Mouse (Mus musculus) WW6 (cell line): ENCODE results near the gene Kcnma1.

ENCODE experiments used
- DNase-seq: peaks from one replicate; pipeline ENCODE4 v3.0.0-alpha.2; 2013; ENCODE audit warnings: low read depth, low spot score

The Kcnma1 gene

DNA sequence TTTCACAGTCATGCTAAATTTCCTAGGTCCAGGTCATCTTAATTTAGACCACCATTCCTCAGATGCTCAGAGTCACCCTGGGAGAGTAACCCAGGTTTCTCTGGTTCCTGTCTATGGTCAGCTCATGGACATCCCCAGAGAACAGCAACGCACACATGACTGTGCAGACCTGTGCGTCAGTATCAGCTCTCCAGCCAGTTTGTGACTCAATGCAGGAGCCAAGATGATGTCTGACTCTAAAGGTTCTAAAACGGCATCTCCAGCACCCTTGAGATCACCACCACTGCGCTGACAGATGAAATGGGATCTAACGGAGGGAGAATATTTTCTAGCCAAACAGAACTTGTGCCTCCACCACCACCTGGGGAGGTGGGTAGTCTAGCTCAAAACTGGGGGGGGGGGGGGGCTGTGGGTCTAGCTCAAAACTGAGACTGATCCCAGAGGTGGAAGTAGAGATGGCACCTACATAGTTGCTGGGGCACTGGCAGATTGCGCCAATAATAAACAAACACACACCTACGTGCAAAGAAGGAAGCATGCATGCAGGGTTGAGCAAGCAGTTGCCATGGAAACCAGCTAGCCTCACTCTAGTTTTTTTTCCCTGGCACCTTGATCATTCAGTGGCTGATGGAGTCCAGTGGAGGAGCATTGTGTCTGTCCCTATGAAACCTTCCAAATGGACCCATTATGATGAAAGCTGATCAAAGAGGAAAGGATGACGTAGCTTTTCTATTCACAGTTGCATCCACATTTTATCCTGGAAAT lies 231.3 kb downstream of the Kcnma1 start:
- no peak for DNase-seq

DNA sequence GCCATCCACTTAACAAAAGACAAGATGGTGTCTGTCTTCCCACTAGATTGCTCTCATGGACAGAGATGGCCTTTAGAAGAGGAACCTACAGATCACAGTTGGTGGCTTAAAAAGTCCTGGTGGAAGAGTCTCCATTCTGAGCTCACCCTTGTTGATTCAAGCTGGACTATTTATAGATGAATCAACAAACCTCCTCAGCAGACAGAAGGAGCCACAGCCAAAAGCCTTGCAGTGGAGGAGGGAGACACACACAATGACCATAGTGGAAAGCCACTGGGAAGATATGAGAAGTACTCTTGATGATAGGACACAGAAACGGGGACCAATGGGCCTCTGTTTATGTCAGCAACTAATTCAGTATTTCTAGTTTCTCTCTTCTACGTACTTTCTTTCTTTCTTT lies 239.7 kb downstream of the Kcnma1 start:
- DNase-seq, result no peak

DNA sequence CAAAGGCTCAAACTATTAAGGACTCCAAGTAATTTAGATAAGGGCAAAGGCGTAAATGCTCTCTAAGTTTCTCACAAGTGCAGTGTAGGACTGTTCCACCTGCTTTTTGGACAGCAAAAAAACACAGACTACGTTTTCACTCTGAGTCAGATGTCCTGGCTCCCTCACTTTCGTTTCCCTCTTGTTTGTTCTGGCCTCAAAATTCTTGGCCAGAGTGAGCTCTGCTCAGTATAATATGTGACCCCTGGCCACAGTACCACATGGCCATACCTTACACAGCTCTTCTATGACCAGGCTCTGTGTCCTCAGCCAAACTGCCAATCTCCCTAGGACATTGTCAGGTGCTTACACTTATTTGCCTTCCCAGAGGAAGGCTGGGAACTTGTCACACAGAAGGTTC lies 241.6 kb downstream of the Kcnma1 start:
- DNase-seq, result no peak

DNA sequence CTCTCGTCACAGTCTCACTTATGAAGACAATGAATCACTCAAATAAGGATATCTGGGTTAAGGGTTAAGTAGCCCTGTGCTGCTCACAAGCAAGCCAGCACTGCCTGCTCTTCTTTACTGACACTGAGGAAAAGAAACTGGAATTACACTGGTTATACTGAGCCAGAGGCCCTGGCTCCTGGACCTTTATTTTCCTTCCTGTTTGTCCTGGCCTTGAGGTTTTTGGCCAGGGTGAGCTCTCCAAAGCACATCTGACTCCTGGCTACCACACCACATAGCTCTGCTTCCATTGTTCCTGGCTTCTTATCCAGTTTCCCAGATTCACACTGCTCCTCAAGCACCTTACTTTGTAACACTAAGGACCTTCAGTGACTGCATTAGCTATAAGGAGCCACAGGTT lies 242.5 kb downstream of the Kcnma1 start:
- DNase-seq, result no peak

DNA sequence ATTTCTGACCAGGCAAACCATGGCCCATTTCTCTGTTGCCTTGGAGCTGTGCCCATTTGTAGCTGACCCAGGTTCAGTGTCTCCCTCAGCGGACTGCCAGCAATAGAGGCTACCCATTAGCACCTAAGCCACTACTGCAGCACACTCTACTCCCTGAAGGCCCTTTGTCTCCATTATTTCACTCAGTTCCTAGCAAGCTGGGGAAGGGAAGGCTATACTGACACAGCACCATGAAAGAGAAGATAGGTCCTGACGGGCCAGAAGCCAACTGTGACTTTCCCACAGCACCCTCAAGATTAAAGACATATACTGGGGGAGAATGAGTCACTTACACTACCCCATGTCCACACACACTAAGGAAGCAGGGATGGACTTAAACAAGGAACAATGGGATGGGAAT lies 251.8 kb downstream of the Kcnma1 start:
- no peak for DNase-seq

DNA sequence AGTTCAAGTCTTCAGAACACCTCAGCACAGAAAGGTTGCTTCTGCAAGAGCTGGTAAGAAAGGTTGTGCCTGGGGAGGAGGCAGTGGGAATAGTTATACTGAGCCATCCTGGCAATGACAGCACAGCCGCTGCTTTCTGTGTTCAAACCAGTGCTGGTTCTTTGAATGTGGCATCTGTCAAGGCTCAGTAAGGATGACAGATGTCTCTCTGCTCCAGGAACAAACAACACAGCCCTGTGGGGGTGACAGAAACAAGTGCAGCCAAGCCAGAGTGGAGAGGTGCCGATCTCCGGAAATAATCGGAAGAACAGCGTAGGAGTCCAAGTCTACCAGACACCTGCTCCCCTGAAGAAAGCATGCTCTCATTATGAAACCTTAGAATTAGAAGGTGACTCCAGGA lies 254.7 kb downstream of the Kcnma1 start:
- DNase-seq, result no peak

DNA sequence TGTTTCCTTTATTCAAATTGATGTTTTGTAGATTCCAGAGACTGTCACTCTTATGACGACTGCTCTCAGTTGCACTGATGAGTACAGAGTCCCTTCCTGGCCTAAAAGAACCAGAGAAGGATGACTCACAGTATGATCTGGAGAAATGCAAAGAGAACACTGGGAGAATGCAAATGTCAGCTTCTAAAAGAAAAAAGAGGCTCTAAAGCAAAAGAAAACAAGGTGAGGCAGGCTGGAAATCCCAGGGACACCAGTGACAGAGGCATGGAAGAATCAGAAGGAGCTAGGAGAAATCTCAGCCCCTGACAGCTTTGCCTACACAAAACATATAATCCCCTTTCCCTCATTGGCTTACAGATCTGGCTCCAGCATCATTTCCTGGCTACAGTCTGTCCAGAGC lies 255.9 kb downstream of the Kcnma1 start:
- no peak for DNase-seq

DNA sequence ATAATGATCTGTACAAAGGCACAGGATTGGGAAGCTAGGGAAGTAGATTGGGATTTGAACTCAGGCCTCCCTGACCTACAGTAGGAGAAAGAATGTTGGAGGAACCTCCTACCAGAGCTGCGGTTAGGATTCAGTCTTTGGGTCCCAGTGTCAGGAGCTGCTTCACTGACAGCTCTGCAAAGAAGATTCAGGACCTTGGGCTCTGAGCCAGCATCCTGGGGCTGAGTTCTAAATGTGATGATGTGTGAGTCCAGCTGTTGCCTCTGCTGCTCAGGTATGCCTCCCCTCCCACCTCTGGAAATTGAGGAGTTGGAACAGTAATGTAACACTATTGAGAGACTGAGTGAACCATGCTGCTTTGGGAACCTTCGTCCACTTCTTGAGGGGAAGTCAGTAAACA lies 266.3 kb downstream of the Kcnma1 start:
- DNase-seq, result no peak

DNA sequence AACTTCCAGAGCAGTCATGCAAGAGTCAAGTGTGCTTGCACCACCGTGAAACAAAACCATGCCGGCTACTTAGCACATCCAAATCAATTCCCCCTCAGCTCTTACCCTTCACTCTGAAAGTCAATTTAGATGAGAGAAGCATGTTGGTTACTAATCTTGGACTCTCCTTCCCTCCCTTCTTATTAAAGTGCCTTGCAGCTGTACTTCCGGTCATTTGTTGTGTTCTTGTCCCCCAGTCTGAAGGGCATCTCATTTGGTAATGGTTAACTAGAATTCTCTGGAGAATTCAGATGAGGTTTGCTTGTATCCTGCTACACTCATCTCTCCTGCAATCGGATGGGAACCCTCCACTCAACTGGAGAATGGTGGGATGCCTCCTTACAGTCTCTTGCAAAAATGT lies 267.3 kb downstream of the Kcnma1 start:
- no peak for DNase-seq

DNA sequence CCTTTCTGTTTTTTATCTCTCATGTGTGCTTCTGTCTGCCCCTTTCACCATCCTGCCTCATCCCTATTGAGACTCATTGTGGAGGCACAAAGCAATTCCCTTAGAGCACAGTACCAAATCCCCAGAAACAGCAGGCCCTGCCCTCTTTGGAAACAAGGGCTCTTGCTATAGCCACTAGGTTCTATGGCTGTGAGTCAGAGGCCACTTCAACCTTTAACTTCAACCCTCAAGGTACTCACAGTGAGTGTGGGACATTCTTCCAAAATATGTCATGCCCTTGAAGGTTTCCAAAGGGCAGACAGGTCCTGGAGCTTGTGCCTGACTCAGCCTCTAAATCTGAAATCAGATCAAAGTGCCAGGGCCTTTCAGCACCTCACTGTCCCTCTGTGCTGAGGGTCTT lies 272.8 kb downstream of the Kcnma1 start:
- DNase-seq, result no peak

DNA sequence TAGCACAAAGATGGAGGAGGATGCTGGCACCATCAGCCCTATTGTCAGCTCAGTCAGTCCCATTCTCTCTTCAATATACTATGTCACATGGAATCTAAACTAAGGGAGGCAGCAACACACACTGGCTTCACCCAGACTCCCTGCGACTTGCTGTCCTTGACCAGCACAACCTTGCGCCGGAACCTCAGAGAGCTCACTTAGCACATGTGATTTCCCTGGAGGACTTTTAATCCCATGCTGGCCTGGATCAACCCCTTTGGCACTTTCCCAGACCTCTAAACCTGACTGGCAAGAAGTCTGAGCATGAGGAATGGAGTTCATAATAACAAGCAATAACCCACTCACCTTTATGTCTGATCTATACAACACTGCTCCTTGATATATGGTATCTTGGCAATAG lies 280.1 kb downstream of the Kcnma1 start:
- DNase-seq, result no peak

DNA sequence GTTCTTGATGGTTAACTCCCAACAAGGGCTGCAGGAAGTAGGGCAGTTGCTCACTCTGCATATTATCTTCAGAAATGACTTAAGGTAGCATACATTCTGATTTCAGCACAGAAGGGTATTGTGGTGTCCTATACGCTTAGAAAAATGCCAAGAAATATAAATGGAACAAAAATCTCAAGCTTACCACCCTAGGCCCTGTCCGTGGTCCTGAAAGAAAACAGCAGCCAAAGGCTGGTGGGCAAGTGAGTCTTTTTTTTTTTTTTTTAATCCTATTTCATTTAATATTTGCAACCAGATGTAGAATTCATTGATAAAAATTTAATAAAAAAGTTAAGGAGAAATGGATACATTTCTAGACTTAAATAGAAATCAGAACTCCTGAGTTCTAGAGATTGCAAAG lies 284.9 kb downstream of the Kcnma1 start:
- no peak for DNase-seq

DNA sequence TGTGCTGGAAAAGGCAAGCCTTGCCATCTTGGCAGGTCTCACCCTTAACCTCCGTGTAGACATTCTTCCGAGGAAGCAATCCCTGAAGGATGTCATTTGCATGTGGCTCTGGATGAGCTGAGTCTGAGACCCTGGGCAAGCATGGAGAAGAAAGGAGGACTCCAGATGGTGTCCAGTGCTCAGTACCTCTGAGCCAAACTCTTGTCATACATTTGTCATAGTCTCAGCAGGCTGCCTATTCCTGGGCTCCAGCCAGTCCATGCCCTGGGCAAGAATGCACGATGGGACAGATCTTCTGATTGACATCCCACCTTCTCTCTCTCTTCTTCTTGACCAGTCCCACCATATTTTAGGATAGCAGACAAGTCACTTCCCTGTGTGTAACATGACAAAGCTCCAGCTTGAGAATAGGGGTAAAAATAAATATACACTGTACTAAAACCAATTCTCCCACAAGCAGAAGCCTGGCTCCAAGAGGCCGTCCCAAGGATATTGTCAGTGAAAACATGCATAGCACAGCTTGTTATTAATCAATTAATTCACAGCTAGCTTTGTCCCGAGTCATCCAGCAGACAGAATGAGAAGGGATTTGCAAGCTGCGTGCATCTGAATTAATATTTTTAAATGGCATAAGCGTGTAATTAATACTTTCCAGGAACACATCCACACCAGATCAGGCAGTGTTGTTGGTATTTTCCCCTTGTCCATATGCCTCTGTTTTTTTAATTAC lies 290.4 kb downstream of the Kcnma1 start:
- no peak for DNase-seq

DNA sequence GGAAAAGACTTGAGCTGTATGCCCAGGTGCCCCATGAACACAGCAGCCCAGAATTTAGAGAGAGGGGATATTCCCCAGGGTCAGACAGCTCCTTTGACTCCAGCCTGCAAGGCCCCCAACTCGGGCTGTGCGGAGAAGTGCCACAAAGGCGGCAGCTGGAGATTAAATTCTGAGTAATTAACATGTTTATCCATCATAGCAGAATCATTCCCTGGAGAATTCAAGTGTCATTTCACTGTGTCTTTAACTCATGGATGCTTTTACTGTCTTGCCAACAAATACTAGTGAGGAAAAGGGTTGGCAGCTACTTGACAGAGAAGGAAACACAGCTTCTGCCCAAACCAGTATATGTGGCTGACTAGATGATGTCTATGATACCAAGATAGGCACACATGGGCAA lies 295.0 kb downstream of the Kcnma1 start:
- no peak for DNase-seq

DNA sequence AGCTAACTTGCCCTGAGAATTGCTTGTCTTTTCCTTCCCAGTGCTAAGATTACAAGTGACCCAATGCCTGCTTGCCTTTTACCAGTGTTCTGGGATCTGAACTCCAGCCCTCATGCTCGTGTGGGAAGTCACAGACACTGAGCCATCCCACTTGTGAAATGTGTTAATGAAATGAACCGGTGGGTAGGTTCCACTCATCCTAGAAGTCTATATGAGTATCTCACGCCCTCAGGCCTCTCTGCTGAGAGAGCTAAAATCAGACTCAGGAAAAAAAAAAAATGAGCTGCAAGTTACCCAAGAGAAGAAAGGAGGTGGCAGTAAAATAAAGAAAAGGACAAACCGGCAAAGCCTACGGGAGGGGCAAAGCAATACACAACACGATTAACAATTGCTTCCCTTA lies 295.6 kb downstream of the Kcnma1 start:
- DNase-seq, result no peak

DNA sequence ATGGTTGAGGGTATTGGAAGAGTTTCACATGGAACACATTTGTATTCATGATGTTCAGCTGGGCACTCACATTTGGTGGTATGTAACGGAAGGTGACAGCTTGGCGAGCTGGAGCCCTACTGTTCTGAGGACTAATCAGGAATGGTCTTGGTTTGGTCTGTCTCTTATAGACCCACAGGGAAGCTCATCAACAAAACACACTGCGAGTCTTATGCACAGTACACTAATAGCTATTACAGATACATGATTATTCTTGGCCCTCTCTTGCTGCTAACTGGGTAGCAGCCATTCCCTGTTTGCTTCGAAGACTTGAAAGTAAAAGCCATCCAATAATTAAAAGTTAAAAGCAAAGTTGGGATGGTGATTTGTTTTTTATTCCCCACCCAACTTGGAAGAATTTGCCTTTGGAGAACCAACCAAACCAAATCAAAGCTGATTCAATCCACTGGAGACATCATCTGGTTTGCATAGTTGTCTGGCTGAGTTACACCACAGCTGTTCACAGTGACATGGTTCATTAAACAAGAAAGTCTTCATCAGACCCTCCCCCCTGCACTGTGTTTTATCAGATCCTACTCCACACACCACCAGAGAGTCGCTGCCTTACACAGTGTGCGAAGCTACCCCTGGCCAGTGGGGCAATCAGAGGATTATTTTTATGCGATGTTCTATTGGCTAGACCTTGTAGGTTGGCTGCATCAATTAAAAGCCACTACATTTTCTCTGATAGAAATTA lies 299.7 kb downstream of the Kcnma1 start:
- no peak for DNase-seq

DNA sequence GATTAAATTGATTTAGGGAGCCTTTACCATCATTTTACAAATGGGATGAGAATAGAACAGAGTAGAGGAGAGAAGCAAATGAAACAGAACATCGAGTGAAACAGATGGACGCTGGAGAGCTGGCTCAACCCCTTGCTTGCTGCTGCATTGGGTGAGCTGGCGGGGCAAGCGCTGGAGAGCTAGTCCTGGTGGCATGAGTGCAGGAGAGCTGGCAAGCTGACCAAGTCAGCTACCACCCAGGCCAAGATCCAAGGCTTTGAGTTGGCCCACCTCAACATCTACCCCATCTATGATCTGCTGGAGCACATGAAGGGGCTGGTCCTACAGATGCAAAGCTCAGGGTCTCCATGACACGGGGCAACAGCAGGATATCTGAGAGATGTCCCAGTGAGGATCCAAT lies 301.4 kb downstream of the Kcnma1 start:
- no peak for DNase-seq

DNA sequence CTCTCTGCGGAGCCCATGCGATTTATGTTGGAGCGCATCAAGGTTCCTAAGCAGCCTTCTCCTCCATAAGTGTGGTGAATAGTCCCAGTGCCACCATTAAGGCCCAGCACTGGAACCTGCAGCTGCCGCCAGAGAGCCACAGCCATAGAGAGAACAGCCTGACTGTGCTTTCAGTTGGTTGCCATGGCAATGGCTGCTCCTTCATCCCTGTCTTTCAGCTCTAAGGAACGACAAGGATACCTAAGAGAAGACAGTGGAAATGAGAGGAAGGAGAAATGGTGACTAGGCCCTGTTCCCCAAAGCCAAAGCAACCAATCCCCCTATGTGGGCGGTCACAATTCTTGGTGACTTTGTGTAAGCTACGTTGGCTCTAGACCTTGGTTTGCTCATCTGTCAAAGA lies 303.3 kb downstream of the Kcnma1 start:
- no peak for DNase-seq

DNA sequence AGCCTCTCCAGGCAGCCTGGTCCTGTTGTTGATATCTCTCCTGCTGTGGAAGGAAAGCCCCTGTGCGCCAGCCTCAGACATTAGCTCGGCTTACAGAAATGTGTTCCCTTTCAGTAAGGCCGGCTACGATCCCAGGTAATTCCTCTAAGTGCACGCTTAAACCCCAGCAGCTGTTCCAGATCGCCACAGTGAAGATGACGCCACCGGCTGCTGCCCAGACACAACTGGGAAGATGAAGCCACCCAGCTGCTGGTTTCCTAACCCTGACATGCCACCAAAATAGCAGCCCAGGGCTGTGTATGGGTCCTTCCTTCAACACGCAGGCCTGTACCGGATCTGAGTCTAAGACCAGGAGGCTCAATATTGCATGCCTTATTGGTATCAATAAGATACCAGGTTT lies 307.5 kb downstream of the Kcnma1 start:
- DNase-seq, result no peak

DNA sequence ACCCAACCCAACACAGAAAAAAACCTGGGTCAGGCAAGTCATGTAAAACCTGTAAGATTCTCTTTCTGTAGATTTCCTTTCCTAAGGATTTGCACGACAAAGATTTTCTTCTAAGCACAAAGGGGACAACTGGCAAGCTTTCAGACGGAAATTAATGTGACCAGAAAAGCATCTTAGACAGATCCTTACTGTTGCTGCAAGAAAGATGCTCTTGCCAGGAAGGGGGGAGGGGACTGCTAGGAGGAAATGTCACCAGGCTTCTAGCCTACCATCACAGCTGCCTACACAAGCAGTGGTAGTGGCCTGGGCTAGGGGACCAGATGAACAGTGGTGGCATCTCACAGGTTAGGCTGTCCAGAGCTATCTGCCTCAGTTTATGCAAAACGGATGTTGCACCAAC lies 308.6 kb downstream of the Kcnma1 start:
- no peak for DNase-seq

DNA sequence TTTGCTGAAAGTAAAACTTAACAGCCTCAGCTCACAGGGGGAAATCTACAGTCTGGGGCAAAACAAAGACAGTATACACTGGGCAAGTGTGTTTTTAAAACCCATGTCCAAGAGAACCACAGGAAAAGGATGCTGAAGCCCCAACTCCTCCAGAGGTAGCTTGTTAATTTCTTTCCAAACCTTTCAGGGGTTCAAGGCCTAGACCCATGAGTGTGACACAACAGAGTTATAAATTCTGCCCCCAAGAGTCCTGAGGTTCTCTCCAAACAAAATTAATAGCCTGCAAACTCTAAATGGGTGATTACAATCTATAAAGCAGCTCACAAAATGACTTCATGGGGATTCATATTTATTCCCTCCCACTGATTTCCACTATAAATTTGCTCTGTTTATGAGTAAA lies 310.0 kb downstream of the Kcnma1 start:
- DNase-seq, result no peak

DNA sequence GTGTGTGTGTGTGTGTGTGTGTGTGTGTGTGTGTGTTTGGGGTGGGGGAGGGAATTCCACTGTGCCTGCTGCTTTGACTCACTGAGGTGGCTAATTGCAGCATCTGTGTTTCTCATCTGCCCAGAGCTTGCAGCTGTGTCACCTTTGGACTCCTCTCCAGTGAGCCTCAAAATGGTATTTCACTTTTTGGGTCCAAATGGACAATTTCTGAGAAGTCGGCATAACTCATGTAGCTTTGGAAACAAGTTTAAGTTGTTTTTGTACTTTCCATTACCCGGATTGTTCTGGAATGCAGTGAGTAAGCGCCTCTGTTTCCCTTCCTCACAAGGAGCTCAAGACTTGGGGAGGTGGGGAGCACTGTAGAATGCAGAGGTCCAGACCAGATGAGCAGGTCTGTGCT lies 317.9 kb downstream of the Kcnma1 start:
- no peak for DNase-seq

DNA sequence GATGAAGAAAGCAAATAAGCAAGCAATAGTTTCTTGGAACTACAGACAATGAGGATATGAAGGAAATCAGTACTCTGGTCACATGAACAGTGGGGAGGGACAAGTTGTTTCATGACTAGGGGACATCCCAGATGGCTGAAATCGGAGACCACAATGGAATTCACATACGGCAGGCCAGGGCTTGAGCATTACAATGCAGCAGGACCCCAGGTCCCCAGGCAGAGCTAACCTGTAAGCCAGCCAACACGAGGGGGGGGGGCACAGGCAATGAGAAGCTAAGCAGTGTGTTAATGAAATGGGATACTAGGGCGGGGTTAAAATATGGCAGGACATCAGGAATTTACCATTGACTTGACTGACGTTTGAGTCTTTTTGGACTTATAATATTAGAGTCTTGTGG lies 324.6 kb downstream of the Kcnma1 start:
- no peak for DNase-seq
